Mouse (Mus musculus) frontal cortex, adult (tissue): ENCODE results near the gene Fbxo8.
A peak's percentile ranks its signal among the peaks of the same experiment; 100 is the strongest.

ENCODE experiments used
- ATAC-seq: cut with Nextera tagmentation; 2 replicates; pipeline ENCODE4 v1.9.2; 2017; ENCODE audit warnings: mild to moderate bottlenecking, moderate library complexity, mixed read lengths; ENCODE audit not compliant: low TSS enrichment

The Fbxo8 gene

DNA sequence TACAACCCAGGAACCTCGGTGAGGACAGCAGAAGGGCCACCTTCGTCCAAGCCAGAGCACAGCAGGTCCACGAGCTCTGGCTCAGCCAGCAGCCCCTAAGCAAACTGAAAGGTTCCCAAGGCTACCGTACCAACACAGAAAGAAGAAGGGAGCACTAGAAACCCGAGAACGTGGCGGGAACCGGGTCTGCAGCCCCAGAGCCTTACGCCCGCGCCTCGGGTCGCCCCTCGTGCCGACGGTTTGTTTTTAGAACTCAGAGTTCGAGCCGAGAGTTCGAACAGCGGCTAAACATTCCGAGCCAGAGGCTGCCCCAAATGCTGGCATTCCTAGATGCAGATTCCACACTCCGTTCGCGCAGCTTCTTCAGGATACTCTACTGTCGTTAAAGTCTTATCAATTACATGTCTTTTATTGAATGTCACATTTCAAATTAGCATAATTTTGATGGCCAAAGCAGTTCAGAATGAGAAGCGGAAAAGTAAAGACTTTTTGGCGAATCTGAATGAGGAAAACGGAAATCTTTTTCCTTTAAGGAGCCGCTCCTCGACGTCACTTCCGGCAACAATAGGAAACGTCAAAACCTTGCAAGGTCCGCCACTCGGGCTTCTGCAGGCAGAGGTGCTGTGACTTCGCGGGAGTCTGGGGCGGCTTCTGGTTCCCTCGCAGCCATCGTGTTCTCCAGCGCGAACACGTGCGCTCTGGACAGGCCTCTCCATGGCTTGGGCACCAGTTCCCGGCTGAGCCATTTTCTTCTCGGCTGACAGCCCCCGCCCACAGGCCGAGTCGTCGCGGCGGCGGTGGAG is at the start of gene Fbxo8, which contains the start of gene Cep44:
Fbxo8 (plus strand) TSS at position 533 of the 803 bp plus-strand sequence.
Cep44 (minus strand) TSS at position 490 of the 803 bp plus-strand sequence.
- peak; percentile 82 for ATAC-seq

GRCm38 (mm10) chr8:56501911-56502310 is 49.0 kb upstream of the Fbxo8 start:
- no peak for ATAC-seq

DNA sequence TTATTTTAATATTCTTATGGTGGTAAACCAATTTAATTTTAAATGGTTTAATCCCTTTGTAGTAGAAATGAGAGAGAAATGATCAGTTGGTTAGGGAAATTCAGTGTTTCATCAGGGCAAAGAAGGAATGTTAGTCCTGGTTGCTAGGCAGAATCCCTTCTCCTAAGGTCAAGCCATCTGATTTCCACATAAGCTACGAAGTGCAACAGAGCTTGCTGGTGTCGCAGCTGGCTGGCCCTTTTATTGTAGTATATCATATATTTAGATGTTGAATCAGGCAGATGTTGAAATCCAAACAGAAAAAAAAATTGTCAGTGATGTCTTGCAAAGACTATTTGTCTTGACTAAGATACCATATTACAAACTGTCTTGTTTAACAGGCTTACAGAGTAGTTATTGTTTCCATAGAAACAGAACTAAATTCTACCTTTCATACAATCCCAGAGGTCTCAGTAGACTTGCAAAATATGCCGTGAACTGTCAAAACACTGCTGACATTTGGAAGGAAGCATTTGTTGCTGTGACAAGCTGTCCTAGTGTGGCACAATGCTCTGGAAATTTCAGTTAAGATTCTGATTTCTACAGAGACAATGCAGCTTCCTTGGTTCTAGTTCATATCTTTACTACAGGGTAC is 42.5 kb upstream of the Fbxo8 start:
- no peak for ATAC-seq

- ATAC-seq, result peak; percentile 96
These were observed 41.9 kb upstream of the Fbxo8 start for GRCm38 (mm10) chr8:56508952-56509479.

- no peak for ATAC-seq
These were observed 32.0 kb upstream of the Fbxo8 start for GRCm38 (mm10) chr8:56518848-56519247.

DNA sequence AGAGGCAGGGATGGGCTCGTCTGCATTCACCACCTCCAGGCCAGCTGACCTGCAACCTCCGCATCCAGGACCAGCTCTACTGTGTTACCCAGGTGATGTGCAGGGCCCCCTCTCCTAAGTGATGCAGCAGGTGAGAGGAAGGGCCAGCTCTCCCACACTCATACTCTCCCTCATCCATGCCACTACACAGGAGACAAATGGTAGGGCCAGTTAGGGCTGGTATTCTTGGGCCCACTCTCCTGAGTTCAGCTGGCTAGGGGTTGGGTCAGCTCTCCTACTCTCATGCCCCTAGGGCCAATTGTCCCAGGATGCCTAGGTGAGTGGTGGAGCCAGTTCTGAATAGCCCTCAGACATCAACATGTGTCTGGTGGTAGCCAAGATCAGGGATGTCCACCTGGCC is 30.6 kb upstream of the Fbxo8 start:
- ATAC-seq, result no peak

GRCm38 (mm10) chr8:56521051-56521450 is 29.8 kb upstream of the Fbxo8 start:
- no peak for ATAC-seq

DNA sequence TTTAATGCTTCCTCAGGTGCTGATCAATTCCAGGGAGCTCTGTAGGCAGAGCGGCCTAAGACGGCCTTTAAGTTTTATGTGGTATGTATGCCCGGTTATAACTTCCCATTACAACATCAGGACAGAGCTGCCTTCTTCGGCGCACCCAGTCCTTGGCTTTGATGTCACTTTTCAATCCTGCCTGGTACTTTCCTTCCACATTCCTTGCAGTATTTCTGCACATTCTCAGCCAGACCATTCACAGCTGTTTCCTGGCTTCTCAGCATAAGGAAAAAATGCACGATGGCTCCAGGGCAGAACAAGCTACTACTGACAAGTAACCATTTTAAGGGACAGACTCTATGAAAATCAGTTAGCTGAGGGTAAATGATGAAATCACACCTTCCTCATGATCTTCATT is 22.0 kb upstream of the Fbxo8 start:
- ATAC-seq, result no peak; the same call in 1 of the 2 replicates

GRCm38 (mm10) chr8:56530359-56530758 is 20.5 kb upstream of the Fbxo8 start:
- ATAC-seq, result peak; percentile 77

DNA sequence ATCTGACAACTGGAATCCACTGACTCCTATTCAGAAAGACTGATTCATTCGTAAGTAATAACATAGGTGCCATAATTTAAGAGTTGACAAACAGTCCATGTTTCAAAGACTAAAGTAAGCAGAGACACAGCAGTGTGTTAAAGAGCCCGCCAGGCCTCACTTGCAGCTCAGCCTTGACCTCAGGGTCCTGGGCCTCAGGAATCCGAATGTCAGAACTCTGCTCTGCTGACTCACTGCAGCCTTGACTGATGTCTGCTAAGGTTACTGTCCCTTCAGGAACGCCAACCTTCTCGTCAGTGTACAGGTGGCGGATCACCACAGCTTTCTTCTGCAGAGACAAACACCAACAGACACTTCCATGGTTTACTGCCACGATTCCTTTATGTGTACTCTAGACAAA is 10.2 kb upstream of the Fbxo8 start:
- ATAC-seq, result no peak

GRCm38 (mm10) chr8:56547866-56548265 is 3.0 kb upstream of the Fbxo8 start:
- no peak for ATAC-seq

DNA sequence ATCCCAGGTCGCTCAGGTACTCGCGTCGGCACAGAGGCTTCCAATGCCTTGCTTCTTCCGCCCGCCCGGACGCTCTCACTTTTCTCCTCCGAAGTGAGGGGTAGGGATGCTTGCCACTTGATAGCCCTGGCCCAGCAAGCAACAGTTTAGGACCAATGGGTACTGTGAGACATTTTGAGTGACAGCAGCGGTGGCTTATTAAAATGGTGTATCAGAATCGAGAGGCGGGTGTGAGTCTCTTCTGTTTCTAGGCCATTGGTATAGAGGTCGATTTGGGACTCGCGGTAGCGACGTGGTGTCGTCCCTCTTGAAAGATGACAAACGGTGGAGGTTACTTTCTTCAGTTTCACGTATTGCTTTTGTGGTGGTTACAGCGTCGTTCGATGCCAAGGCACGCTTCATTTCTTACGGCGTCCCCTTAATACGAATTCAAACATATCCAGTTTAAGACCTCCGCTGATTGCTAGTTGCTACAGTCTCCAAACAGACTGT is 517 bp downstream of the Fbxo8 start:
- peak; percentile 95 for ATAC-seq

DNA sequence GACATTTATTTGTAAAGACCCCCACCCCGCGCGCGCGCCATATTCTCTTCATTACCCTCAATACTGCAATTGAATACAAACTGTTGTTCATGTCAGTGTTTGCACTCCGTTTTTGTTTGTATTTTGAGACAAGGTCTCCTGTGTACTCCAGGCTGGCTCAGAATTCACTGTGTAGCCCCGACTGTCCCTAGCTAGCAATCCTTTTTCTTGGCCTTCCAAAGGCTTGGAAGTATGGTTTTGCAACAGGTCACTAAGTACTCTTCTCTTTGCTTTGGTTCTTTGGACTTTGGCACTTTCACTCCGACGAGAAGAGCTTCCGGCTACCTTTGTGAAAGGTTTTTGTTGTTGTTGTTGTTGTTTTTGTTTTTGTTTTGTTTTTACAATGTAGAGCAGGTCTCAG is 1.2 kb downstream of the Fbxo8 start:
- ATAC-seq, result no peak

DNA sequence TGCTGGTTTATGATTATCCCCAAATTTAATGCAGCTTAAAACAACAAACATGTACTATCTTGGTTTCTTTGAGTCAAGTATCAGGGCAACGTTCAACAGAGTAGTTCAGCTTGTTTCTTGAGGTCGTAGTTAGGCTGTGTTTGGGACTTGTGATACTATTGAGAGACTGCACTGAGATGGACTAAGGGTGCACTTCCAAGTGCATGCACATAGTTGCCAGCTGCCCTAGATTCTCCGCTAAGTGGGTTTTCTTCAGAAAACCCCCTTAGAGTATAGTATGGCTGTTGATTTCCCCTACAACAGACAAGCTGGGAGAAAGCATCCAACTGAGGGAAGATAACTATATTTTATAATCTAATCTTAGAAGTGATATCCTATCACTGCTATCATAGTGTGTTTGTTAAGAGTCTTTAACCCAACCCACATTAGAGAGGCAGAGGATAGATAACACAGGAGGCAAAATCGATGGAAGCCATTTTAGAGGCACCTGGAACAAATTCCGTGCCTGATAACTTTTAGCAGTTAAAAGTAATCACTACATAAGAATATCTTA is 1.7 kb downstream of the Fbxo8 start:
- ATAC-seq, result no peak

- ATAC-seq, result no peak
These were observed 13.6 kb downstream of the Fbxo8 start for GRCm38 (mm10) chr8:56564399-56565047.

- ATAC-seq, result no peak
These were observed 16.0 kb downstream of the Fbxo8 start for GRCm38 (mm10) chr8:56566856-56567255.

GRCm38 (mm10) chr8:56580918-56581317 is 30.0 kb downstream of the Fbxo8 start:
- ATAC-seq, result no peak

DNA sequence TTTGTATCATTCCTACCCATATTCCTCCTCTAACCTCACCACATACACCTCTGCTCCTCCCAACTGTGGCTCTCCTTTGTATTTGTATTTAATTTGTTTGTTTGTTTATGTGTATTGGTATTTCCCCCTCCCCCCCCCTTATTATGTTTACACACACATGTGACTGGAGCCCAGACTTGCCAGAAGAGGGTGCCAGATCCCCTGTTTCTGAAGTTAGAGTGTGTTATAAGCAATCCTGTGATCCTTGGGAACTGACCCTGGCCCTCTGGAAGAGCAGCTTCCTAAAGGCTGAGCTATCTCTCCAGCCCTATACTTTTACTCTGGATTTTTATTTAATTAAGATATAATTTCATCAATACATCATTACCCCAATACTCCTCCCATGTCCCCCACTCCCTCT is 32.0 kb downstream of the Fbxo8 start:
- no peak for ATAC-seq

GRCm38 (mm10) chr8:56589004-56589403 is 38.1 kb downstream of the Fbxo8 start:
- ATAC-seq, result no peak

- ATAC-seq, result no peak
These were observed 40.2 kb downstream of the Fbxo8 start for GRCm38 (mm10) chr8:56591084-56591483.

DNA sequence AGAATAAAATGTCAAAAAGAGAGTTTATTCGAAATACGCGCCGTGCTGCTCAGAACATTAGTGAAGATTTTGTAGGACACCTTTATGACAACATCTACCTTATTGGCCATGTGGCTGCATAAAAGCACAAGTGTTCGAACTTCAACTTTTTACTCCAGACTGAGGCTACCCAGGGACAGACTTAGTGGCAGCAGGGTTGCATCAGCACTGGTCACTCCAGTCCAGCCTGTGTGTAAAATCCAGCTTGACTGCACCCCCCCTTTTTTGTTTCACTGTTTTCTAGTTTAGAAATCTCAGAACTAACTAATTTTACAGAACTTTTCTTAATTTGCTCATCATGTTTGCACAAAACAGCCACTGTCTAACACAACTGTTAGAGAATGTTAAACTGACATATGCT is 40.6 kb downstream of the Fbxo8 start:
- ATAC-seq, result no peak

DNA sequence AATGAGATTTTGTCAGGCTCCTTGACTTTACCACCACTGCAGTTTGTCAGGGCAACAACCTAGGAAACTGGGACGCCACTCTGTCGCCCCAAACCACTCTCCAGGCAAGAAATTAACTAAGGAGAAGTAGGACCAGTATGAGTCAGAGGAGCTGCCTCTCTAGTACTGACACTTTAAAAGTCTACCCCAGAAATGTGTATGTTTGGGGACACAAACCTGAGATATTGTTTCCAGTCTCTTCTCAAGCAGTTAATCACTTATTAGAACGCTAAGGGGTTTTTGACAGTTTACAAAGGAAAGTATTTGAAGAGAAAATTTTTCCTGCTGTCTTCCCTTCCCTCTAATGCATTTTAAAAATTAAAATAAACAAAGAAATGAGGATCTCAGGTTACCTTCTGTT is 55.6 kb downstream of the Fbxo8 start:
- no peak for ATAC-seq
